Mouse (Mus musculus) spleen, postnatal 14 days (tissue): ENCODE results near the gene Slc2a1.

Experiments
- DNase-seq, 2 experiments: peaks; one replicate each; pipeline ENCODE4 v3.0.0; 2021 to 2022; ENCODE audit warnings: low spot score in 2 of 2

The Slc2a1 gene

DNA sequence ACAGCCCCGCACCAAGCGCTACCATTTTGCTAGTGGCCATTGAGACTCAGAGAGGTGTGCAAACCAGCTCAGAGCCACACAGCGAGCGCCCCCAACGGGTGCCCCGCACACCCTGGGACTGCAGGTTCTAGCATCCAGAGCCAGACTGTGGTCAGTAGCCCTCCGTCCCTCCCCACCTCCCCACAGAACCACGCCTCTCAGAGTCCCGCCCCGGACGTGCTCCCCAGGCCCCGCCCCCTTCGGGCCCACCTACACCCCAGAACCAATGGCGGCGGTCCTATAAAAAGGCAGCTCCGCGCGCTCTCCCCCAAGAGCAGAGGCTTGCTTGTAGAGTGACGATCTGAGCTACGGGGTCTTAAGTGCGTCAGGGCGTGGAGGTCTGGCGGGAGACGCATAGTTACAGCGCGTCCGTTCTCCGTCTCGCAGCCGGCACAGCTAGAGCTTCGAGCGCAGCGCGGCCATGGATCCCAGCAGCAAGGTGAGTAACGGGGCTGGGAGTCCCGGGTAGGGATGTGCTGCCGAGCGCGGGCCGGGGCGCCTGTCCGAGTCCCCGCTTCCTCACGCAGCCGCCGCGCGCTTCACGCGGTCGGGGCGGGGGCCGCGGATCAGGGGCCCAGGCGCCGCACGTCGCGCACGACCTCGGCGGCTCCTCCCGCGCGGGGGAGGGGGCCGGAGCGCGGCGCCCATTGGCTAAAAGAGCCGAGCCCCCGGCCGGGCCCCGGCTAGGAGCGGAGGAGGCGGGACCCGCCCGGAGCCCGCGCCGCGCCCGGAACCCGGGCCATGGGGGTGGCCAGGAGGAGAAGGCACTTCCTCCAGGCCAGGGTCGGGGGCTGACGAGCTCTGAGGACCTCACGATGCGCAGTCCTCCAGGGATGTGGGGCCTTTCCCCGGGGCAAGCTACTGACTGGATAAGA, at the start of gene Slc2a1:
Slc2a1 (plus strand) TSS at position 217 of the 914 bp plus-strand sequence.
- peak; percentile 69 to 80 for DNase-seq

DNA sequence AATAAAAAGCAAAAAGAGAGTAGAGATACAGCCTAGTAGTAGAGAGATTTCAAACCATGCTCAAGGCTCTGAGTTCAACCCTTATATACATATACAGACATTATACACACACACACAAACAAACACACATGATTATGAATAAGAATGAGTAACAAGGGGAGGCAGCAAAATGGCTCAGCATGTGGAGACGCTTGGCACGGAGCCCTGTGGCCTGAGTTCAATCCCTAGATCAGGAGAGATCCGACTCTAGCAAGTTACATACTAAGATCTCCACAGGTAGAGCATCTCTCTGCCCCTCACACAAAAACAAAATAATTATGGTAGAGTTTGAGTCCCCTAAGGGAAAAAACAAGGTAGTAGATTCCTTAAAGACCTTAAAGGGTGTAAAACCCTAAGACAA, 41.7 kb upstream of the Slc2a1 start:
- DNase-seq: no peak

DNA sequence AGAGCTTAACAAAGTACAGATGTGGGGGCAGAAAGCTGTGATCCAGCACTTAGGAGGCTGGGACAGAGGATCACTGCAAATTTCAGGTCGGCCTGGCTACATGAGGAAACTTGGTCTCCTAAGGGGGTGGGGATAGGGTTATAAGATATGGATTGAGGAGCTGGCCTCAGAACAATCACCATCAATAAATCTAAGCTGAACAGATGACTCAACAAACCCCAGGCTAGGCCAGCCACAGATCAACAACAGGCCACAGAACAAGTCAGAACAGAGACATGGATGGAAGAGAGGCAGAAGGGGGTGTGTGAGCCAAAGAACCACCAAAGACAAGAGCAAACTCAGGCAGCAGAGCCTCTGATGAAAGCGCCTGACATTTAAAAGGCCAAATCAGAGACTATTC, 41.3 kb upstream of the Slc2a1 start:
- DNase-seq: no peak

DNA sequence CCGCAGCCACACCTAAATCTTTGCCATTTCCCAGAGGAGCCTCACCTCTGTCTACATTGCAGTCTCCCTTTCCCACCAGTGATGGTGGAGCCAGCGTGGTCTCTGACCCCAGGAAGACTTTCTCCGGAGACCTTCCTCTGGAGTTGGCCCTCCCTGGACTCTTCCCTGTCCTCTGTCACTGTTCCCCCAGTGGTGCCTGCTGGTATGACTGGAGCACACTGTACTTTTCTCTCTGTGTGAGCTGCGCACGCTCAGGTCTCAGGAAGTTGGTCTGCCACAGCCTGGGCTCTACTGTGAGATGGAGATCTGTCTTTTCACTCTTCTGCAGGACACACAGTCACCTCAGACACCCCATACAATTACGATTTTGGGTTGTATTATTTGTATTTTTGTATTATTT, 39.6 kb upstream of the Slc2a1 start:
- no peak for DNase-seq

DNA sequence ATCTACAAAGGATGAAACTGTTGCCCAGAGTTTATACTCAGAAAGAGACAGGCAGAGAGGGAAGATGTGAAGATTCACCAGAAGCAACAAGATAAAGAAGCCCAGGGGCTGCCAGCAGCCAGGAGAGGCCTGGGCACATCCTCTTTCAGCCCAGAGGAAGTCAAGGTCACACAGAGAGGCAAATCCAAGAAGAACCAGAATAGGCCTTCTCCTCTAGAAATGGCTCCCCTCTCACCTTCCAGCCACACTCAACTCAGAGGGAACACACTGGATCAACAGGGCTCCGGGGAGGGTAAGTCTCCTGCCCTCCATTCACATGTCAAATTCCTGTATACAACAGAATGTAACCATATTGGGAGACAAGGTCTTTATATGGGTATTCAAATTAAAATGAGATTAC, 38.3 kb upstream of the Slc2a1 start:
- DNase-seq: no peak

DNA sequence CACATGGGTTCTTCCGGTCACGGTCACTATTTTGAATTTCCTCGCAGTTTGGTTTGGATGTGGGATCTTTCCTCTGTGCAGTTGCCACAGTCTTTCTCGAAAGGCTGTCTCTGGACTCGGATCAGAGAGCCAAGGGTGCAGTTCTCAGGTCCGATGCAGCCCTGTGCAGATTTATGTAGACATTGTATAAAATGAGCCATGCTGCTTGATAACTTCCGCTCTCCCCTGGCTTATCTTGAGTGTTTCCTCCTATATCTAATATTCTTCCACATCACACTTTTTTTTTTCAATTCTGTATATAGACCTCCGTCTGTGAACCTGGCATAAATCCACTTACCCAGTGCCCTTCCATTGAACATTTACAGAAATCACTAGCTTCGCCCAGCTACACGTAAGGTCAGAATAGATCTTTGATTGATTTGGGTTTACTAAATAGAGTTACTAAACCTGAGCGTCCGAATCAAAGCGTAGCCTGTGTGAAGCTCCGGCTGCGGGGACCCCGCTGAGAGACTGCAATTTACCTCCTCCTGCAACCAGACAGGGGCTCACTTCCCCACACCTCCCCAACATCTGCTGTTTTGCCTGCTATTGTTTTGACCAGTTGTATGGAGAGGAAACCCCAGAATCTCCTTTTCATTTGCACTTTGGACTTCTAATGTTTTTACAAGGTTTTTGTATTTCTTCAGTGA, 37.4 kb upstream of the Slc2a1 start:
- DNase-seq: no peak

DNA sequence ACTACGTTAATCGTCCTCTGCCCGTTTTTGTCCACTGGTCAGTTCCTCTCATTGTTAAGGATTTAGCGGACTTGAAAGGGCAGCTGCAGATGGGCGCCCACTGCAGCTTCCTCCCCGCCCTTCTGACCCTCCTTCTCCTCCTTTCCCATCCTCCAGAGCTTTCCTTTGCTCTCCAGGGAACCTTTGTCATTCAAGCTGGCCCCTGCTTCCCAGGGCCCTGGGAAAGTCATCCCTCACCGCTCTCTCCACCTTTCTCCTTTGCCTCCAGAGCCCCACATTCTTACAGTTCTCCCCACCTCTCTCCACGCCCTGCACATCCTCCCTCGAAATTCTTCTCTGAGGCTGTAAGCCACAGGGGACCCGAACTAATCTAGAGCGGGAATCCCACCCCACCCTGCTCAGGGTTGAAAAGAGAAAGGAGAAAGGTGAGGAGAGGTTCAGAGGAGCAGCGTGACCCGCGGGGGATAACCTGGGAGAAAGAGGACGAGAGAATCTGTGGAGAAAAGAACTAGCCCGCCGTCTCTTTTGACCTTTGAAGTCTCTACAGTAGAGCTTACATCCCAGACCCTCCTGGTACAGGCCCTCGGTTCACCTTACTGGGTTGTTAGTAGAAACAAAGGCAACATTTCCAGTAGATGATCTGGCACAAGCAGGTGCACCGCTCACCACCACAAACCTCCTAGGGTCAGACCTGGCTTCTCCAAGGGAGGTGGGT, 36.7 kb upstream of the Slc2a1 start:
- no peak for DNase-seq

DNA sequence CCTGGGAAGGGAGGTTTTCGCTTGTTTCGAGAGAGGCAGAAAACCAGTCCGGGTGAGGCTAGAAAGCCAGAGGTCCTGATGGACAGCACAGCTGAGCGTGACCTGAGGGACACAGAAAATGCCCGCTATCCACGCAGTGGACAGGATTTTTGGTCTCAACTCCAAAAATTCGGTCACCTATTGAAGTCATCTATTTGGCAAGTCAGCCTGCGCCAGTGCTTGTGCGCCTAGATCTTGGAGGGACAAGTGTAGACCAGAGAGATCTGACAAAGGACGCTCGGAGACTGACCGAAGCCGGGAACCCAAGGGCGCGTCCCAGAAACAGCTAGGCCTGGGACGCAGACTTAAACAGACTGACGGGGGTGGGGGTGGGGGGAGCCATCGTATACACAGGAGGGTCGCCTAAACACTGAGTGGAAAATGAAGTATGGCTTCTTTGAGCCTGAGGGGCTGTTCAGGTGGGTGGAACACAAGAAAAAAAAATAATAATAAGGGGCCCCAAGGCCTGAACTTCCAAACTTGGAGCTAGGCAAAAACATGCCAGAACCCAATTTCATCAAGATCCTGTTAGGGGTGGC, 36.1 kb upstream of the Slc2a1 start:
- DNase-seq: no peak

DNA sequence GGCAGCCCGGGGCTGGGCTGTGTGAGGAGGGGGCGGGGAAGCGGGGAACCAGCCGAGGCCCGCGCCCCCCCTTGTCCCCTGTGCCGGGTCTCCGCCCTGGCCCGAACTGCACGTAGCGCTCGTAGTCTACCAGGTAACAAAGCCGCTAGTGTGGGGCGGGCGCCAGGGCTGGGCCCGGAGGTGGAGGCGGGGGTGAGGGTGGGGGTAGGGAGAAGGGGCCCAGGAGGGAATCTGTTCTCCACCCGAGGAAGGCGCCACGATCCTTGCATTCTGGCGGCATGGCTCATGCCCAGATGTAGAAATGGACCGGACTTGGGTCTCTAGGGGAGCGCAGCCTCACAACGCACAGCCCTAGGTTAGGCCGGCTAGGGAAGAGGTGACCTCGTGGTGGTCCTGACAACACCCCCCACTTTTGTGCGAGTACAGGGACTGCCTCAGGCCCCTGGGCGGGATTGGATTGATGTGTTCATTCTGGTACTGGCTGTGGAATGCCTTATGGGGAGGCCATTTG, 35.5 kb upstream of the Slc2a1 start:
- DNase-seq: no peak

DNA sequence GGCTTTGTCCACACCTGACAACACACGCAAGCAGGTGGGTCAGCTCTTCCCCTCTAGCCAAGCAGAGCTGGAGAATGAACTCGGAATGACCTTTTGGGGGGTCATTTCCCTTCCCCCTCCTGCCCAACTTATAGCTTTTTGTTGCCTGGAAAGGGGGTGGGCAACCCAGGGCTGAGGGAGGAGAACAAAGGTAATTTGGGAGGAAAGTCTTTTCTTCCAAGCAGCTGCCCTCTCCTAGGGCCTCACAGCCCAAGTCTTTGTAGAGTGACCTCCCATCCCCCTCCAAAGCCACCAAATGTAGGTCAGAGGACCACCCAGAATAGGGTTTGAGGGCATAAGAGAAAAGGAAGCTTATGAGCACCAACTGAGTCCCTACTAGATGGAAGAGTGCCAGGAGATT, 34.9 kb upstream of the Slc2a1 start:
- no peak for DNase-seq

DNA sequence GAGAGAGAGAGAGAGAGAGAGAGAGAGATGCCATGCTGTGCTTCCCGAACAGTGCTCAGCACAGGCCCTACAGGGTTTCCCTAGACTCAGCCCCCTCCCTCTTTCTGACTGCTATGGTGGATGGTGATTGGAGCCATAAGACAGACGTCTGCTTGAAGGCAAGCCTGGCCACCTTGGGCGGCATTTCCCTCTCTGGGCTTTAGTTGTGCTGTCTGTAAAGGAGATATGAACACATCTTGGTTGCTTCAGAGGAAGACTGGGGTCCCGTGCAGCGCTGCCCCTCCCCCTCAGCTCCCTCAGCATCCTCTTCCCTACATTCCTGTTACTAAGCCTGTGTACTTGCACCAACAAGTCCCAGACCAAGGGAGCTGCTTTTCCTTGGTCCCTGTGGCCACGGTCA, 33.9 kb upstream of the Slc2a1 start:
- DNase-seq: no peak

DNA sequence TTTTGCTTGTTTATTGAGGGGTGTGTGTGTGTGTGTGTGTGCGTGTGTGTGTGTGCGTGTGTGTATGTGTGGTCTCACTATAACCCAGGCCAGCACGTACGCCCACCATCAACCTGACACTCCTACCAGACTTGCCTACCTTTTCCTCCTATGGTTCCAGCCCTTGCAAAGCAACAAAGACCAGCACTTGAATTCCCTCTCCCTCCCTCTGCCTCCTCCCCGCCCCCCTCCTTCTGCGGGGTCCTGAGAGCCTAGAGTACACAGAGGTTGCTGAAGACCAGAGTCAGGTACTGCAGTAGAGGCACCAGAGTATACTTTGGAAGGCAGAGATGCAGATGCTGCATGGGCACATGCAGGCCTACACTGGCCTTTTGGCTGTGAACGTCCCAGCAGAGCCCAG, 33.2 kb upstream of the Slc2a1 start:
- DNase-seq: no peak

DNA sequence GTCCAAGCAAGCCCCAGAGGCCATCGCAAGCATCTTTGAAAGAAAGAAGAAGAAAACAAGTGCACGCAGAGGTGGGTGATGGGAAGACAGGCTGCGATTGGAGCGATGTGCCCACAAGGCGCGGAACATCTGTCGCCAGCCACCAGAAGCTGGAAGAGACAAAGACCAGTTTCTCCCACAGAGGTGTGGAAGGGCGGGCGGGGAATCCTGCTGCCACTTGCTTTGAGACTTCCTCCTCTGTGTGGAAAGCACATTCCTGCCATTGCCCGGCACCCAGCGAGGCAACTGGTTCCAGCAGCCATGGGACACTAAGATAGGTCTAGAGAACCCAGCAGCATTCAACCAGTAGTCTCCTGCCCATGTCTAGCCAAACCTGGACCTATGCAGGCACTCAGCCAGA, 32.2 kb upstream of the Slc2a1 start:
- no peak for DNase-seq

DNA sequence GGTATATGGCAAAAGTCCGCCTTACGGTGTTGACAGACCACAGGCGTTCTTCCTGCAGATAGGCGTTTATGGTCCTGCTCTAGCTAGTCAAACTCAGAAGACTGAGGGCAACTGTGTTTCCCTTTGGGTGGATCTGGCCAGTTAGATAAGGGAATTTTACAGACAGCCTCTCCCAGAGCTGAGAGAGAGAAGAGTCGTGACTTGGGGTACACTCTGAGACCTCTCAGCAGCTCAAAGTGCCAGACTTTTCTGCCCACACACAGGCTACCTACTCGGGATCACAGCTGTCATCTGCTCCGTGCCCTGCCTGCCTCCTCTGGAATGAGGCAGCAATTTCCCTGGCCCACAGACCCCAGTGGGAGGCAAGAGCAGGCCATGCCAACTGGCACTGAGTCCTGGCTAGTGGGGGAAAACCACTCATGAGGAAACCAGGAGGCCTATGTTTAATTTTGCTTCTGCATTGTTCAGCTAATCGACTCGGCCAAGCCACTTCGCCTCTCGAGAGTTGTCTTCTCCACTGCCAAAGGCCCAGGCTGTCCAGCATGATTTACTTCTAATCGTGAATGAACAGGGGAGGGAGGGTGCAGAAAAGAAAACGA, 31.3 kb upstream of the Slc2a1 start:
- no peak for DNase-seq

DNA sequence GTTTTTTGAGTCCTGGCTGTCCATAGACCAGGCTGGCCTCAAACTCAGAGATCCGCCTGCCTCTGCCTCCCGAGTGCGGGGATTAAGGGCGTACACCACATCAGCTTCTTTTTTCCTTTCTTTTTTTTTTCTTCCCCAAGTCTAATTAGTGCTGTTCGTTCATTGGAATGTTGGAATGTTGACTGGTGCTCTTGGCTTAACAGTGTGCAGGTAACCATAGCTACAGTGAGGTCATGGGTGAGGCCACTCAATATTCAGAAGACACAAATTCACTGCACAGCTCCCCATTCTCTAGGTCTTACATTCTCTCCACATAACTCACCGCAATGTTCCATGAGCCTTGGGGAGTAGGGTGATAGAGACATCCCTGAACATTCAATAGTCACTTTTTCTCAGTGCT, 28.6 kb upstream of the Slc2a1 start:
- DNase-seq: no peak

DNA sequence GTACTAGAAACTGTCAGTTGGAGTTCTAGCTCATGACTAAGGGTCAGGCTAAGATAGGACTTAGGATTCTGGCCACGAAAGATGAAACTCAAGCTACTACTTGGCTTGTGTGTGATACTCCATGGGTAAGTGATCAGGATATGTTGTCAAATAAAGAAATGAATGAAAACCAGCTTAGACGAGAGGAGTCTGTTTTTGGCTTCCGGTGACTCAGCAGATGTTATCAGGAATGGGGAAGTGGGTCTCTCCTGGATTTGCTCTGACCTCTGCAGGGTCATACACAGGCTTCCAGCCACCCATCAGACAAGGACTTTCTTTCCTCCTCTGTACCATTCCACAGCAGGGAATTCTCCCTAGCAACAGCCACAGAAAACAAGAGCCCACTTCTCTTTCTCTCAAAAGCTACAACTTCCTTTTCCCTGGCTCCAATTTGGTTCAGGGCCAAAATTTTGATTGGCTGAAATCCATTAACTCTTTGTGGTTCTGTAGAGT, 25.7 kb upstream of the Slc2a1 start:
- no peak for DNase-seq

DNA sequence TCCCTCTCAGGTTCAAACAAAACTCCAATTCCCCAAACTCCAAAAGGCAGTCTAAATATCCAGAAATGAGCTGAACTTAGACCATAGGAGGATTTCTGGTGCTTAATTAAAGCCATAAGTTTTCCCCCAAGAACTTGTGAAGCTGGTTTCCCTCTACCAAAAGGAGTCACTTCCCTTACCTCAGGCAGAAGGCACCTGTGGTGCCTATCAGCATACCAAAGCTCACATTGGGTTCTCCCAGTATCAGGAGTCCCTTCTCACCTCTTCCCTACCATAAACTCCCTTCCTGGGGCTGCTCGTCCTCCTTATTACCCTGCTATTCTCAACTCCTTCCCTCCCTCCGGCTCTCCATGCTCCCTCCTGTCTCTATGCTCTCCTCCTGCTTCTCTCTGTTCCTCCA, 20.1 kb upstream of the Slc2a1 start:
- DNase-seq: no peak

DNA sequence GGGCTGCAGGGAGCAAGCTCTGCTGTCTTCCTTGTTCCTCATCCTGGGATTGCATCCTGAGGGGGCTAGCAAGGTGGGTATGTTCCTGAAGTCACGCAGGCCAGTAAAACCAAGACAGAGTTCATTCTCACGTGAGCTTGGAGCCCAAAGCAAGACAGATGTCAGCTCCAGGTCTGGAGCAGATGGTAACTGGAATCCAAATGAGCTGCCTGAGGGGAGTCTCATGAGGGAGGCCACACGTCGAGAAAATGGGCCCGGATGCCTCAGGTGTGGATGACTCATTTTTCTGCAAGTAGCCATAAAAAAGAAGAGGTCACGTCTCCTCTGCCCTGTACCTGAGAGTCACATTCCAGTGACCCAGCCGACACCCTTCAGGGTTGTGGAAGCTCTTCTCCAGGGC, 14.6 kb upstream of the Slc2a1 start:
- no peak for DNase-seq

DNA sequence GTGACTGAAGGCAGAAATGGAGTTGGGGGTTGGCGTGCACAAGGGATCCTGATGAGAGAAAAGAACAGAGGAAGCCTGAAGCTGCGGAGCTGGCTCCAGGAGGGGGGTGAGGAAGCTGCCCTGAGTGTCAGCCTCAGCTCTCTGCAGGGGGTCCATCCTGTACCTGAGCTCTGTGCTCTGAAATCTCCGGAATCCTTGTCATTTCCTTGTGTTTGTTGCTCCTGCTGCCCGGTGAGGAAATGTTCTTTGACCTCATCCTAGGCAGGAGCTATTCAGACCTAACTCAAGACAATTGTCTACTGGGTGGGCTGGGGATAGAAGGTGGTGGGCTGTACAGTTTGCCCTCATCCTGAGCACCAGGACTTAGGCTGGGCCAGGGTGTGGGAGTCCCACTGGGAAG, 13.5 kb upstream of the Slc2a1 start:
- no peak for DNase-seq

DNA sequence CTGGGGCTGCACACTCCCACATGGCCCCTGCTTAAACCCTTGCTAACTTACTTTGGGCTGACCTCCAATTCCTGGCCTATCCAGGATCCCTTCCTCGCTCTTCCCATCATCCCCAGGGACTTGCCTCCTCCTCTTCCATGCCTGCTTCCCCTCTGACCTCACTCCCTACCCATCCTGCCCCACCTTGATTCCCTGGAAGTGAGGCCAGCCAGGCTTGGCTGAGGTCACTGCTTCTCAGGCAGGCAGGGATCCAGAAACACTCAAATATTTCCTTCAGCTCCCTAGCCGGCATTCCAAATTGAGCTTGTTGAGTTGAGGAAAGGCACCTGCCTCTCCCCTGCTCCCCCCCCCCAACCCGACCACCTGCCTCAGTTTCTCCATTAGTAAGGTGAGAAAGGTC, 12.1 kb upstream of the Slc2a1 start:
- DNase-seq: no peak

DNA sequence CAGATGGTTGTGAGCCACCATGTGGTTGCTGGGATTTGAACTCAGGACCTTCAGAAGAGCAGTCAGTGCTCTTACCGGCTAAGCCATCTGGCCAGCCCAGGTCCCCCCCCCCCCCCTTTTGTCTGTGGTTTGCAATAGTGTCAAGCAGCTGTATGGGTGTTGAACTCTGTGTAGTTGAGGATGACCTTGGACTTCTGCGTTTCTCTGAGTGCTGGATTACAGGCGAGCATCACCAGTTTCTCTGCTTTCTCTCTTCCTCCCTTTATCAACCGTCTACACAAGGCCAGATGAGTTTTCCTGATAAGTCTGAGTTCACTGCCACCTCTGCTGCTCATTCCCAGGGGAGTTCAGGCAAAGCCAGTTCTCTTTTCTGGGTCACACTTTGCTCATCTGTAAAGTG, 11.1 kb upstream of the Slc2a1 start:
- DNase-seq: no peak
